Mouse (Mus musculus) brain, embryonic 14.5 days (tissue): ENCODE data around the gene Spi1. TPM values are rescaled to one million over a fixed set of nuclear protein-coding genes. Genes with fewer than 3 reads are reported as not detected.
"Not testable (repeated sequence)": the region's sequence is repeated elsewhere in the genome, so short reads cannot be mapped to it uniquely, and the experiment has no call there.

Experiments
- DNase-seq: peaks from one replicate; pipeline ENCODE4 v3.0.0-alpha.2; 2011; ENCODE audit warnings: low read depth
- CTCF ChIP-seq: fragments of 200-500 bp; IDR thresholded peaks from 2 replicates; pipeline ENCODE4 v1.5.1; 2012; ENCODE audit warnings: inconsistent platforms, mild to moderate bottlenecking, moderate library complexity, borderline replicate concordance; ENCODE audit not compliant: insufficient read depth, insufficient read length; ENCODE audit errors: extremely low read depth
- POLR2A ChIP-seq: fragments of 200-500 bp; IDR thresholded peaks from 2 replicates; pipeline ENCODE4 v1.6.1; 2012; ENCODE audit warnings: mild to moderate bottlenecking, inconsistent platforms, borderline replicate concordance; ENCODE audit not compliant: poor library complexity, insufficient read depth, insufficient read length, severe bottlenecking; ENCODE audit errors: extremely low read depth
- polyA plus RNA-seq: library from polyadenylated mRNA; depleted of rRNA; stranded (reverse); fragments of >200 nt; gene quantifications from 2 replicates; pipeline ENCODE4 v1.2.3, GENCODE M21; 2012

The Spi1 gene
- polyA plus RNA-seq, 1 experiment, result 5.3 TPM

DNA sequence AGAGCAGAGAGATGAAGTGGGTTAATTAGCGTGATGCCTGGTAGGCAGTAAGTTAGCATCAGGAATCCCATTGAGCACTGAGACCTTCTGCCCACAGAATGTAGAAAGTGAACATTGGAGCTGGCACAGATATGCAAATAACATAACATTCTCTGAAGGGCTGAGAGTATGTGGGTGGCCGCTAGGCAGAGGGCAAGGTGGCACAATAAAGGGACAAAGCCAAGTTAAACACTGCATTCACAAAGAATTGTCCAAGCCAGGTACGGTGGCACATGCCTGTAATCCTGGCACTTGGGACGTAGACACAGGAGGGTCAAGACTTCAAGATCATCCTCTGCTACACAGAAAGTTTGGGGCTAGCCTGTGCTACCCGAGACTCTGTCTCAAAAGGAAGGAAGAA is 27.1 kb downstream of the Spi1 start:
- DNase-seq, result no peak
- TF ChIP-seq POLR2A (no peak), CTCF (no peak)

DNA sequence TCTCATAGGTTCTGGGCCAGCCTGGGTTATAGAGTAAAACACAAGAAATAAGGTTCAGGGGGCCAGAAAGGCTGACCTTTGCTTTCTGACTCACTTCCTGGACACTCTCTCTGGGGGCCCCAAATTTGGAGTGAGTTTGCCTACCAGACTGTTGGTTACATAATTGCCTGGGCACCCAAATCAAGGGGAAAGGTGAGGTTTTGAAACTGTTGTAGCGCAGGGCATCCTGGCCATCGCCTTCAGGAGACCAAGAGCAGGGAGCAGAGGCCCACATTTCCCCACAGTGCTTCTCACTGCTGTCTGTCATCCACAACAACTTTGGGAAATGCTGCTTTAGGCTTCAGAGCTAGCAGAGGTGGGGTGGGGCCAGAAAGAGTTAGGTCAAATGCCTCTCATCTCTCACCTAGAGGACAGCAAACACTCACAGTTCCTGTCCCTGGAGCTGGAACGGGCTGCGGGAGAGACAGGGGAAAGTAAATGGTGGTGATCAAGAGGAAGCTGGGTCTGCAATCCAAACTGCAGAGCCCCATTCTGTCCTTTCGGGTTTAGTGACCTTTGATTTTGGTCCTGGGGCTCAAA is 27.7 kb downstream of the Spi1 start:
- no peak for TF ChIP-seq POLR2A
- no peak for TF ChIP-seq CTCF
- DNase-seq, result no peak

- no peak for DNase-seq
- no peak for TF ChIP-seq POLR2A
- TF ChIP-seq CTCF, result no peak; the same call in 1 of the 2 replicates
These were observed 28.2 kb downstream of the Spi1 start for GRCm38 (mm10) chr2:91110429-91110828.

- not testable (repeated sequence) for DNase-seq
These were observed 29.6 kb downstream of the Spi1 start for GRCm38 (mm10) chr2:91111832-91112231.

GRCm38 (mm10) chr2:91112491-91112890 is 30.3 kb downstream of the Spi1 start:
- TF ChIP-seq CTCF (no peak), POLR2A (no peak)
- no peak for DNase-seq

DNA sequence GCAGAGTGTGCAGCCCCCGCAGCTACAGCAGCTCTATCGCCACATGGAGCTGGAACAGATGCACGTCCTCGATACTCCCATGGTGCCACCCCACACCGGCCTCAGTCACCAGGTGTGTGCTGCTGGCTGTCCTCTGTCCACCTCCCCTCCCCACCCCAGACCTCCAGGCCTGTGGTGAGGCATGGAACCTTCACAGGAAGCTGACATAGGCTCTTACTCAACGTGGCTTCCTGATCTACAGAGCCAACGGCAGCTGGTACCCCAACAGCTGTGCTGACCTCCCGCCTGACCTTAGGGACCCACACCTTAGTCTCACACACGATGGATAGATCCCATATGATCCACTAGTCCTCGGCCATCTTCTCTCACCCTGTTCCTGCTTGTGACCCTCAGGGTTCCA is 31.1 kb downstream of the Spi1 start:
- TF ChIP-seq CTCF, result no peak
- TF ChIP-seq POLR2A, result no peak
- DNase-seq, result no peak

GRCm38 (mm10) chr2:91113852-91114251 is 31.7 kb downstream of the Spi1 start:
- no peak for DNase-seq
- TF ChIP-seq CTCF, result no peak
- TF ChIP-seq POLR2A, result no peak

- TF ChIP-seq POLR2A, result no peak
- TF ChIP-seq CTCF, result peak; percentile 96
- peak; percentile 92 for DNase-seq
These were observed 32.8 kb downstream of the Spi1 start for GRCm38 (mm10) chr2:91114781-91115577.

GRCm38 (mm10) chr2:91115578-91115970 is 33.4 kb downstream of the Spi1 start:
- peak; percentile 2 for DNase-seq
- TF ChIP-seq POLR2A (no peak), CTCF (no peak)

DNA sequence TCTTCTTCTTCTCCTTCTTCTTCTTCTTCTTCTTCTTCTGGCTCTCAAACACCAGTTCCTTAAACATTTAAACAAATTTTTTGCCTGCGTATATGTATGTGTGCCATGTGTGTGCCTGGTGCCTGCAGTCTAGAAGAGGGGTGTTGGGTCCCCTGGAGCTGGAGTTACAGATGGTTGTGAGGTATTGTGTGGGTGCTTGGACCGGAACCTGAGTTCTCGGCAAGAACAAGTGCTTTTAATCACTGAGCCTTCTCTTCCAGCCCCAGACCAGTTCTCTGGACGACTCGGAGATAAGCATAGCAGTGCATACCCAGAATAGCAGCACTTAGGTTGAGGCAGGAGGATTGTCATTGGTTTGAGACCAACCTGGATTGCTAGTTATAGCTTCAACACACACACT is 34.7 kb downstream of the Spi1 start:
- no peak for TF ChIP-seq POLR2A
- no peak for TF ChIP-seq CTCF
- no peak for DNase-seq

DNA sequence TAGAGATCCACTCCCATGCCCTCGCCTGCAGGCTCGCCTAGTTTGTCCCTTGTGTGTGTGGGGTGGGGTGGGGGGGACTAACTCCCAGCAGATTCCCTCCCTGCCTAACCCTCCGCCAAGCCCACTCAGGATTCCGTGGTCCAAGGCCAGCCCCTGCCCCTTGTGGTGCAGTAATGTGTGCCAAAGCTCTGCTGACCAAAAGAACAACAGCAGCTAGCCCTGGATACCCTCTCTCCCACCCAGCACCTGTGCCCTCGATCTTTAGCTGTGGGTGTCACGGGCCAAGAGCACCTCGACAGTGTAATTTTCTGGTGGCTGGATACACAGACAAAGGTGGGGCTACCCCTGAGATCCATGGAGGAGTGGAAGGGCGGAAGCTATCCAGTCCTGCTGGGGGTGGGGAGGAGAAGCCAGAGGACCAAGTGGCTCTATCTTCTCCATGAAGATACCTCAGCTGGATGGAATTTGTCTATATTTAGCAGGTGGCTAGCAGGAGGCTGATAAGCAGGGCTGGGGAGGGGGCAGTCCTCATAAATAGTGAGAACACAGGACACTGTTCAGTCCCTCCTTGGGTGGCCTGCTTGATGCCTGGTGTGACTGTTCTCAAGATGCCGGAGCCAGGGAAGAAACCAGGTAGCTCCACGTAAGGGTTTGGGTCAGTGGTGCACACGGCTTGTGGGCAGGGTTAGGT is 35.5 kb downstream of the Spi1 start, which contains the start of gene Mybpc3:
Gene Mybpc3, plus strand, starts transcription at position 560 of the 691 bp plus-strand sequence.
- no peak for DNase-seq
- TF ChIP-seq POLR2A (no peak), CTCF (no peak)
